Mouse (Mus musculus): ENCODE results near the gene Mxra7. TPM values are rescaled to one million over a fixed set of nuclear protein-coding genes. Genes with fewer than 3 reads are reported as not detected.
A peak's percentile ranks its signal among the peaks of the same experiment; 100 is the strongest.

Gene Mxra7
- polyA plus RNA-seq, 1 experiment from 2014 or later: 20.8 TPM

DNA sequence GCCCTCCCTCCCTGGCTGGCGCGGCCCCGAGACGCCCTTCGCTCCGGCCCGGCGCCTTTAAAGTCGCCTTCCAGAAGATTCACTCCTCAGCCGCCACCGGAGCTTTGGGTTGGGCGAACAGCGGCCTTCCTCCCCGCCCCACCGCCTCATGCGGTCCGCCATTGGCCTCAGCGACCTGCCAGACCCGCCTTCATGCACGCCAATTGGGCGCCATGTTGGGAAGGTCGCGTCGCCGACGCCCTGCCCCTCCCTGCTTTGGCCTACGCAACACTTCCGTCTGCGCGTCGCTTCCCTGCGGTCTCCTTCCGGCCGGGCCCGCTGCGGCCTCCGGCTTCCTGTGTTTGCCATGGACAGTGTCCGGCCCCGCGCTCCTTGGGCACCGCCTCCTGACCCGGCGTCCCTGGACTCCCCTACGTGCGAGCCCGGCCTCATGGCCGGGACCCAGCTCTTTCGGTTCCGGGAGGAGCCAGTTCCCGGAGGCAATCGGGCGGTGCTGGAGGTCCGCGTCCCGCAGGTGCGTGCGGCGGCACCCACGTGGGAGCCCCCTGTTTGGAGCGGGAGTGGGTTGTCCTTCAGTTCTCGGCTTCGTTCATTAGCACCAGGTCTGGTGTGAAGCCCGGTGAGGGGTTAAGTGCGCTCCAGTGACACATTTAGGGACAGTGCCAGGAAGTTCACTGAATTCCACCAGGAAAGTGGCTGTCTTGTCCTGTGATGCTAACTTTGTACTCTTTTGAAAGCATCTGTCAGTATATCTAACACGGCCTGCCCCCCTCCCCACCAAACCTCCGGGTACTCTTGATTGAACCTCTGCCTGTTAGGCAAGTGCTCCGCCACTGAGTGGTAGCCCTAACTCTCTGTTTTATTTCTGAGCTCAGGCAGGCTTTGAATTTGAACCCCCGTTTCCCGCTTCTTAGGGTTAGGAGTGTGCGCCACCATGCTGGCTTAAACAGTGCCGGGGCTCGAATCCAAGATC is 15.7 kb upstream of the Mxra7 start, which contains the start of the genes Mettl23 and Jmjd6:
Gene Mettl23 (plus strand): TSS at position 18 of the 973 bp plus-strand sequence.
Gene Jmjd6 (minus strand): TSS at position 189 of the 973 bp plus-strand sequence.
- peaks cover 32% of the 10 kb centered on the region for H3K4me1 ChIP-seq (replicated peaks)
- peak within 1 kb of the TSS; percentile 80 for H3K4me3 ChIP-seq (replicated peaks)
- ATAC-seq (ENCODE audit: insufficient number of reproducible peaks, insufficient read depth, low FRiP score, low TSS enrichment, low read depth): peak; percentile 94
- no peaks in the 10 kb centered on the region for H3K27me3 ChIP-seq
- WGBS: under 1% methylated on average over 72 of the region's 72 CpGs
- peak within 1 kb of the TSS; percentile 86 for H3K4me2 ChIP-seq
- no peaks in the 10 kb centered on the region for H3K9me3 ChIP-seq
- peak within 1 kb of the TSS; percentile 86 for H3K9ac ChIP-seq (replicated peaks)
- peak within 1 kb of the TSS; percentile 98 for H3K27ac ChIP-seq
- H3K36me3 ChIP-seq: peaks cover 53% of the 10 kb centered on the region

DNA sequence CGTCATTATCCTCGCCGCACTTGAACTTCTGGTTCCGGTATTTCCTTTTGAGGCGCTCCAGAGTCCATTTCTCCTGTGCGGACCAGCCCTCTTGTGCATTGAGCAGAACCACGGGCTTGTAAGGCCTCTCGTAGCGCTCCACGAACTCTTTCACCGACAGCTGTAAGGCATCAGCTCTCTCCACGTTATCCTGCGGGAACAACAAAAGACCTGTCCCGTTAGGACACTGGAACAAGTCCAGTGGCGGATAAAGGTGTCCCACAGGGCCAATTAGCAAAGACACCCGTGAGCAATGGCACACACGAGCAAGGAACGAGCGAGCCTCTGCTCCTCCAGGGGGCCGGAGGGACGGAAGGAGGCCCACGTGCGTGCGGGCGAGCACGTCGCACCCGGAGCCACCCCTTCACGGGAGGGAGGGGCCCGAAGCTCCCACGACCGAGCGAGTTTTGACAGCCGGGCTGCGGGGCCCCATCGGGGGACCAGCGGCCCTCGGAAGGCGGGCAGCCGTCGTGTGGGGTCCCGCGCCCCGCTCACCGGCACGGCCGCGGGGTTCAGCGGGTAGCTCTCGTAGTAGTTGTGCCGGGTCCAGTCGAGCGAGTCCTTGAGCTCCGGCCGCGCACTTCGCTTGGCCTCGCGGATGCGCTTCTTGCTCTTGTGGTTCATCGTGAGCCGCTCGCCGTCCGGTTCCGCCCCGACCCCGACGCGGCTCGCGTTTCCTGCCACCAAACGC is 14.8 kb upstream of the Mxra7 start:
- peak overlapping the region; percentile 98 for H3K27ac ChIP-seq
- peak overlapping the region; percentile 86 for H3K4me2 ChIP-seq
- H3K9me3 ChIP-seq: no peaks in the 10 kb centered on the region
- peaks cover 53% of the 10 kb centered on the region for H3K36me3 ChIP-seq
- no peaks in the 10 kb centered on the region for H3K27me3 ChIP-seq
- H3K9ac ChIP-seq (replicated peaks): peak overlapping the region; percentile 86
- peaks cover 32% of the 10 kb centered on the region for H3K4me1 ChIP-seq (replicated peaks)
- ATAC-seq (ENCODE audit: insufficient number of reproducible peaks, insufficient read depth, low FRiP score, low TSS enrichment, low read depth): peak; percentile 29
- H3K4me3 ChIP-seq (replicated peaks): peak overlapping the region; percentile 80
- under 1% methylated on average over 73 of the region's 73 CpGs for WGBS

DNA sequence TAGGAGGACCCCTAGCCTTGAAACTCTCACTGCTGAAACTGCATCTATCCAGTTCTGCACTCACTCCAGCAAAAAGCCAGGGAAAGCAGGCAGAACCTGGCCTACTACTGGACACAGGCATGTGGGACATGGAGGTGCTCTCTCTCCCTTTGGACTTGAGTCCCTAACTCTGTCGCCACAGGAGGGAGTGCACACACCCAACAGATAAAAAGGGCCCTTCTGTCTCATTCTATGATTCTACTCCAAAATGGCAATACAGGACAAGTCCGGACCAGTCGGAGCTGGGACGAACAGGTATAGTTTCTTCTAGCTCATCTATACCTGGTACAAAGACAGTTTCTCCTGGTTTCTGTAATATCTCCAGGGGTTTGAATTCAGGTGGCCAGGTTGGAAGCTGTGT is 12.9 kb upstream of the Mxra7 start:
- peak overlapping the region; percentile 24; the same call in 1 of the 2 replicates for H3K9ac ChIP-seq (replicated peaks)
- H3K36me3 ChIP-seq: peaks cover 59% of the 10 kb centered on the region
- H3K4me3 ChIP-seq (replicated peaks): peak overlapping the region; percentile 80
- WGBS: 77% methylated on average over 4 of the region's 4 CpGs
- H3K4me1 ChIP-seq (replicated peaks): peaks cover 32% of the 10 kb centered on the region
- no peak for ATAC-seq (ENCODE audit: insufficient number of reproducible peaks, insufficient read depth, low FRiP score, low TSS enrichment, low read depth)
- H3K4me2 ChIP-seq: peak overlapping the region; percentile 86
- no peaks in the 10 kb centered on the region for H3K9me3 ChIP-seq
- no peak overlapping the region for H3K27ac ChIP-seq
- no peaks in the 10 kb centered on the region for H3K27me3 ChIP-seq

DNA sequence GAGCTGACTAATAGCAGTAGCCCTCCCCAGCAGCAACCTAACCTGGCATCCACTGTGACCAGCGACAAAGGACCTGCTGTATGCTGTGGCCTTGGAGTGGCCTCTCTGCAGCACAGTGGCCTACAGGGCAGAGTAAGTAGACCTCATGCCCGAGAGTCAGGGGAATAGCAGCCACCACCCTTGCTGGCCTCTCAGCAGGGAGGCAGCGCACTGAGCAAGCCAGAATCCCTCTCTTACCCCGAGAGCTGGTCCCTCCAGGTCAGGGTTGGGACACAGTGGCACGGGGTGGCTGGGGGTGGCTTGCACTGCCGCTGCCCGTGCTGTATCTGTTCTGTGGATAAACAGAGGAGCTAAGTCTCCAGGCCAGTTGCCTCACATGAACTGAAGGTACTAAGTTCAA is 11.8 kb upstream of the Mxra7 start:
- Histone ChIP-seq H3K4me1 (replicated peaks) (peaks cover 30% of the 10 kb centered on the region), H3K9me3 (no peaks in the 10 kb centered on the region), H3K9ac (replicated peaks) (peak overlapping the region; percentile 44; the same call in 1 of the 2 replicates), H3K27ac (no peak overlapping the region), H3K4me3 (replicated peaks) (0 out of 2 replicates have a peak overlapping the region, but pooled peaks have one; percentile 2), H3K4me2 (0 out of 2 replicates have a peak overlapping the region, but pooled peaks have one; percentile 86), H3K27me3 (no peaks in the 10 kb centered on the region), H3K36me3 (peaks cover 67% of the 10 kb centered on the region)
- 82% methylated on average over 7 of the region's 7 CpGs for WGBS
- ATAC-seq (ENCODE audit: insufficient number of reproducible peaks, insufficient read depth, low FRiP score, low TSS enrichment, low read depth): no peak

DNA sequence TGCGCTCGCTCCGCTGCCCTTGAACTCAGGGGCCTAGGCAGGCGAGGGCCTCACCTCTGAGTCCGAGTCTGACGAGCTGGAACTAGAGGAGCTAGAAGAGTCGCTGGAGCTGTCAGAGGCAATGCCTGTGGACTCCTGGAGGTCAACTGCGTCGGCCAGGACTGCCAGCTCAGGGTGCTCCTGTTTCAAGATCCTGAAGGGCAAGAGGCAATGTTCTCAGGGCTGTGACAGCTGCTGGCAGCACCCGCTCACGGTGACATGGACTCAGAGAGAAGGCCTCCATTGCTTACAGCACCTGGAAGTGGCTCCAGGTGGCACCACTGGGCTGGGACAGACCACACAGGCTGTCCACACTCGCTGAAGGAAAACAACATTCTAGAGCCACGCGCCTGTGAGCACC is 11.1 kb upstream of the Mxra7 start:
- Histone ChIP-seq H3K9ac (replicated peaks) (no peak overlapping the region), H3K9me3 (no peaks in the 10 kb centered on the region), H3K4me1 (replicated peaks) (peaks cover 23% of the 10 kb centered on the region), H3K4me2 (no peak overlapping the region), H3K4me3 (replicated peaks) (no peak overlapping the region), H3K27ac (no peak overlapping the region), H3K27me3 (no peaks in the 10 kb centered on the region), H3K36me3 (peaks cover 74% of the 10 kb centered on the region)
- WGBS: 91% methylated on average over 14 of the region's 14 CpGs
- no peak for ATAC-seq (ENCODE audit: insufficient number of reproducible peaks, insufficient read depth, low FRiP score, low TSS enrichment, low read depth)

DNA sequence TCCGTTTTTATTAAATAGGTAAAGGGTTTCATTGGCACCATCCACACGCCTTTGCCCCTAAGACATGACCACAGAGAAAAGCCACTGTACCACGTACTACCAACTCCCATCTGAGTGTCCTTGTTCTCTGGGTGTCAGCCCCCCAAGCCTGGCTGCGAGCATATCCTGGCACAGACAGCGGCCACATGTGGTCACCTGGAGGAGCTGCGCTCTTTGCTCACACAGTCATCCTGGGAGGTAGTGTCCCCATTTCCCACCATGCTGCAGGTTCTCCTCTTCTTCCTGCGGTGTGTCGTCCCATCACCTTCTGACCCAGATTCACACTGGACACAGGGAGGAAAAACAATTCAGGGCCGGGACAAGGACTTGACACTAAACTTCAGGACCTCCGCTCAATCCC is 9.6 kb upstream of the Mxra7 start:
- 93% methylated on average over 10 of the region's 10 CpGs for WGBS
- no peaks in the 10 kb centered on the region for H3K27me3 ChIP-seq
- H3K27ac ChIP-seq: no peak overlapping the region
- no peaks in the 10 kb centered on the region for H3K9me3 ChIP-seq
- no peak overlapping the region for H3K4me2 ChIP-seq
- no peak overlapping the region for H3K9ac ChIP-seq (replicated peaks)
- H3K4me1 ChIP-seq (replicated peaks): peaks cover 27% of the 10 kb centered on the region
- H3K36me3 ChIP-seq: peaks cover 87% of the 10 kb centered on the region
- H3K4me3 ChIP-seq (replicated peaks): no peak overlapping the region
- no peak for ATAC-seq (ENCODE audit: insufficient number of reproducible peaks, insufficient read depth, low FRiP score, low TSS enrichment, low read depth)

DNA sequence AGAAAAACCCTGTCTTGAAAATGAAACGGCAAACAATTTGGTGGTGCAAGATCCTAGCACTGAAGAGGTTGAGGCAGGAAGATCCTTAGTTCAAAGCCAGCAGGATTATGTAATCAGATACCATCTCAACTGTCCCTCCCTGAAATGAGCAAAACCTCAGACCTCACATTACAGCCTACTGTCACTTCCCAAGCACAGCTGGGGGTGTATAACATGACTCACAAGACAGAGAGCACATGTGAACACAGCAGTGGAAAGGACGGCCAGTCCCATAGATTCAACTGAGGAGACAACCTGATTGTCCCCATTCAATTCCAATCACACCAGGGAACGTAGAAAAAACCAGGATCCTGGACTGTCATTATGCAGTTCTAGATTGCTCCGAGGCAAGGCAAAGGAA is 8.4 kb upstream of the Mxra7 start:
- Histone ChIP-seq H3K4me3 (replicated peaks) (no peak overlapping the region), H3K27me3 (no peaks in the 10 kb centered on the region), H3K4me2 (no peak overlapping the region), H3K36me3 (peaks cover 87% of the 10 kb centered on the region), H3K27ac (no peak overlapping the region), H3K9ac (replicated peaks) (no peak overlapping the region), H3K9me3 (no peaks in the 10 kb centered on the region), H3K4me1 (replicated peaks) (peaks cover 24% of the 10 kb centered on the region)
- WGBS: 90% methylated on average over 4 of the region's 4 CpGs
- no peak for ATAC-seq (ENCODE audit: insufficient number of reproducible peaks, insufficient read depth, low FRiP score, low TSS enrichment, low read depth)

DNA sequence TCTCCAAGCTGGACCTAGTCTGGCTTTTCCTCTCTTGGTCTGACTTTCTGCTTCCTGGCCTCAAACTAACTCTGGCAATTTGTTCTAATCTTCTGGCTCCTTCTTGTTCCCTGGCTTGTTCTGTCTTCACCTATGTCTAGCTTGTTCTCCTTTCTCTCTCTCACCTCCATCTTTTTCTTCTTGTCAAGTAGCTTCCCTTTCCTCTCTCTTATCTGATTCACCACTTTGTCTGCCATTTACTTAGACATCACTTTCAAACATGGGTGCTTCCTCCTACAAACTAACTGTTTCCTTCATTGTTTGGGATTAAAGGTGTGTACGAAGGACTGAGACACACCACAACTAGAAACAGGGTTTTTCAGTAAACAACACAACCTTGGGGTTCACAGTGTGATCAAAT is 7.1 kb upstream of the Mxra7 start:
- Histone ChIP-seq H3K4me2 (no peak overlapping the region), H3K27ac (no peak overlapping the region), H3K4me1 (replicated peaks) (peaks cover 11% of the 10 kb centered on the region), H3K9me3 (no peaks in the 10 kb centered on the region), H3K36me3 (peaks cover 77% of the 10 kb centered on the region), H3K9ac (replicated peaks) (no peak overlapping the region), H3K4me3 (replicated peaks) (no peak overlapping the region), H3K27me3 (no peaks in the 10 kb centered on the region)
- ATAC-seq (ENCODE audit: insufficient number of reproducible peaks, insufficient read depth, low FRiP score, low TSS enrichment, low read depth): no peak
- 92% methylated on average over 1 of the region's 1 CpGs for WGBS

DNA sequence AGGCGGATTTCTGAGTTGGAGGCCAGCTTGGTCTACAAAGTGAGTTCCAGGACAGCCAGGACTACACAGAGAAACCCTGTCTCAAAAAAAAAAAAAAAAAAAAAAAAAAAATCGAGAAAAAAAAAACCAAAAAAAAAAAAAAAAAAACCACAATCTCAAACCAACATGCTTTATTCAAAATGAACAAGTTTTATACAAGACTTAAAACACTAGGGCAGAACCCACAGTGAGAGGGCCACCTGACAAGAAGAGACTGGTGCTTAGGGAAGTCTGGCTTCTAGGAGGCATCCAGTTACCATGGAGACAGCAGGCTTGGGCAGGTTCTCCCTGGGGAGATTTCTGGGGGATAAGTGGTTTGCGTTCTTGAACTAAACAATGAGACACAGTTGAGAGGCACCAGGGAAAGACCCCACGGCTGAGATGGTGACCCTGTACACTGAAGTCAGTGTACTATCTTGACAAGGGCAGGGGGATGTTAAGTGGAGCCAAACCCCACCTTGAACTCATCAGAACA is 4.4 kb upstream of the Mxra7 start:
- H3K4me2 ChIP-seq: no peak overlapping the region
- H3K36me3 ChIP-seq: peaks cover 50% of the 10 kb centered on the region
- no peak overlapping the region for H3K9ac ChIP-seq (replicated peaks)
- no peak overlapping the region for H3K4me3 ChIP-seq (replicated peaks)
- ATAC-seq (ENCODE audit: insufficient number of reproducible peaks, insufficient read depth, low FRiP score, low TSS enrichment, low read depth): no peak
- H3K27me3 ChIP-seq: no peaks in the 10 kb centered on the region
- H3K9me3 ChIP-seq: no peaks in the 10 kb centered on the region
- 53% methylated on average over 3 of the region's 4 CpGs for WGBS
- peak overlapping the region; percentile 56; the same call in 1 of the 2 replicates for H3K27ac ChIP-seq
- H3K4me1 ChIP-seq (replicated peaks): peaks cover 23% of the 10 kb centered on the region

DNA sequence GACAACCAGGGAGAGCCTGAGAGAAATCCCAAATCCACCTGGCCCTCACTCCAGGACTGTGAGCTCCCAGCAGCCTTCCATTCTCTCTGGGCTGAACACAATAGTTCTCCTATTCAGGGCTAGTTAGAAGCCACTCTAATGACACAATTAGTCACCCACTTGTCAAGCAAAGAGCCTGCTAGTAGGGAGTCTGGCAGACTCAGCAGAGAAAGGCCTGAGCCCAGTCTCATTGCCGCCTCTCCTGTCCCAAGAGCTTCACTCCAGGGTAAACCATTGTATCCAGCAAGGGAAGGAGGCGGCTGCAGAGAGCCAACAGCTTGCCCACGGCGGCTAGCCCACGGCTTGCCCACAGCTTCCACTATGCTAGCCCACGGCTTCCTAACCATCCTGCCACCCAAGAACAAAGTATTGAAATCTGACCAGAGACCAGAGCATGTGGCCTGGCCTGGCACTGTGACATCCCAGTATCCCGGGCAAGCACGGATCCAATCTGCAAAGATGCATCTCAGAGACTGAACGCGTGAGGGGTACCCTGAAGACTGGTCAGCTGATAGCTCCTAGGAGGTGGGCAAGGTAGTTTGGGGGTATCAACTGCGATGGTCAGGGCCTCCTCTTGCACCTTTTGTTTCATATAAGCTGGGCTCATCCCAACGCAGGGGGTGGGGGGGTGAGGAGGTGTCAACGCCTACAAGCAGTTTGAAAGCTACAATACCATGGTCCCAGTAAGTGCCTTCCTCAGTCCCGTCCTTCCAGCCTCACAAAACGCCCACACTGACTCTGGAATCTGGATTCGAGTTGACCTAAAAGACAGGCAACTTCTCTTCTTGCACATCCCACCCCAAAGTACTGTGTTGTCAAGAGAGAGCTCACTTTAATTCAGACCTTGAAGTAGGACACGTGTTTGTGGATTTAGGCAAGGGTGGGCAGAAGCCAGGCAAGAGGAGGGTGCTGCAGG is 1.0 kb downstream of the Mxra7 start:
- ATAC-seq (ENCODE audit: insufficient number of reproducible peaks, insufficient read depth, low FRiP score, low TSS enrichment, low read depth): no peak
- WGBS: 31% methylated on average over 17 of the region's 17 CpGs
- Histone ChIP-seq H3K4me3 (replicated peaks) (peak overlapping the region; percentile 76), H3K27me3 (no peaks in the 10 kb centered on the region), H3K9ac (replicated peaks) (peak overlapping the region; percentile 84), H3K4me2 (peak overlapping the region; percentile 89), H3K36me3 (peaks cover 4% of the 10 kb centered on the region; the same call in 1 of the 2 replicates), H3K27ac (peak overlapping the region; percentile 7), H3K4me1 (replicated peaks) (peaks cover 33% of the 10 kb centered on the region), H3K9me3 (no peaks in the 10 kb centered on the region)

Measured in limb, embryonic 12.5 days (tissue).